8 mouse cellular contexts compared by ENCODE assay signal in genomic region chr17:8284254-8284661, GRCm38 (mm10). TPM values are rescaled to one million over a fixed set of nuclear protein-coding genes. Genes with fewer than 3 reads are reported as not detected.
DNase-seq lines count a peak whose midpoint lies in the region; ATAC-seq and TF ChIP-seq lines count a peak whose summit lies in the region.

No protein-coding gene starts in this region.

- peak overlapping the region; percentile 81 for H3K4me3 ChIP-seq in embryonic fibroblast, embryonic 13.5 days (ENCODE audit: insufficient read depth, low read length)
- peak overlapping the region; percentile 76 for H3K4me3 ChIP-seq in heart, embryonic 10.5 days
- H3K4me3 ChIP-seq in limb, embryonic 15.5 days: peak overlapping the region; percentile 83
- H3K4me3 ChIP-seq in midbrain, embryonic 13.5 days (replicated peaks): peak overlapping the region; percentile 93
- H3K4me3 ChIP-seq in stomach, postnatal 0 days (ENCODE audit: low read depth, low read length): peak overlapping the region; percentile 87

- TF ChIP-seq POLR2A in embryonic fibroblast, embryonic 13.5 days (IDR thresholded peaks at IDR 0.05; ENCODE audit: low read depth, low read length): no peak

- H3K9ac ChIP-seq in limb, embryonic 15.5 days: peak overlapping the region; percentile 85
- H3K9ac ChIP-seq in midbrain, embryonic 13.5 days (replicated peaks): peak overlapping the region; percentile 86
- peak overlapping the region; percentile 82 for H3K9ac ChIP-seq in stomach, postnatal 0 days (ENCODE audit: low read length)

- H3K27me3 ChIP-seq in heart, embryonic 10.5 days (ENCODE audit: insufficient read depth, poor library complexity, severe bottlenecking): peaks cover 20% of the 10 kb centered on the region; the same call in 1 of the 2 replicates
- no peaks in the 10 kb centered on the region for H3K27me3 ChIP-seq in limb, embryonic 15.5 days
- H3K27me3 ChIP-seq in midbrain, embryonic 13.5 days: no peaks in the 10 kb centered on the region; the same call in 1 of the 2 replicates
- no peaks in the 10 kb centered on the region for H3K27me3 ChIP-seq in stomach, postnatal 0 days (ENCODE audit: control insufficient read depth, insufficient read depth, low read length)

- H3K27ac ChIP-seq in embryonic fibroblast, embryonic 13.5 days (ENCODE audit: insufficient read depth, low read length): no peak overlapping the region
- peak overlapping the region; percentile 98 for H3K27ac ChIP-seq in heart, embryonic 10.5 days
- peak overlapping the region; percentile 75; the same call in 1 of the 2 replicates for H3K27ac ChIP-seq in limb, embryonic 15.5 days
- H3K27ac ChIP-seq in midbrain, embryonic 13.5 days: peak overlapping the region; percentile 88; the same call in 1 of the 2 replicates
- peak overlapping the region; percentile 96 for H3K27ac ChIP-seq in stomach, postnatal 0 days (replicated peaks)

- TF ChIP-seq EP300 in stomach, postnatal 0 days (optimal IDR thresholded peaks at IDR 0.05): no peak

- H3K36me3 ChIP-seq in heart, embryonic 10.5 days: 0 out of 2 replicates have a peak, but pooled peaks cover under 1% of the 10 kb centered on the region
- peaks cover 3% of the 10 kb centered on the region; the same call in 1 of the 2 replicates for H3K36me3 ChIP-seq in limb, embryonic 15.5 days
- H3K36me3 ChIP-seq in midbrain, embryonic 13.5 days: peaks cover 5% of the 10 kb centered on the region; the same call in 1 of the 2 replicates
- no peaks in the 10 kb centered on the region for H3K36me3 ChIP-seq in stomach, postnatal 0 days (ENCODE audit: control insufficient read depth, insufficient read depth, low read length)

- H3K9me3 ChIP-seq in heart, embryonic 10.5 days: no peaks in the 10 kb centered on the region
- H3K9me3 ChIP-seq in limb, embryonic 15.5 days: no peaks in the 10 kb centered on the region
- H3K9me3 ChIP-seq in midbrain, embryonic 13.5 days: no peaks in the 10 kb centered on the region
- H3K9me3 ChIP-seq in stomach, postnatal 0 days (ENCODE audit: control insufficient read depth, low read length): no peaks in the 10 kb centered on the region

- no peak for TF ChIP-seq CTCF in embryonic fibroblast, embryonic 13.5 days (IDR thresholded peaks at IDR 0.05; ENCODE audit: borderline replicate concordance, insufficient read depth, low read length)
- TF ChIP-seq CTCF in stomach, postnatal 0 days (IDR thresholded peaks at IDR 0.05; ENCODE audit: low read depth): no peak

- under 1% methylated on average over 32 of the region's 32 CpGs for WGBS in heart, embryonic 10.5 days
- under 1% methylated on average over 32 of the region's 32 CpGs for WGBS in limb, embryonic 15.5 days
- under 1% methylated on average over 32 of the region's 32 CpGs for WGBS in midbrain, embryonic 13.5 days
- under 1% methylated on average over 32 of the region's 32 CpGs for WGBS in stomach, postnatal 0 days

- peak; percentile 27 for DNase-seq in left cerebral cortex, adult 18-20 months (ENCODE audit: low spot score in 2 of 2)
- no peak for DNase-seq in left cerebral cortex, adult 11 months (ENCODE audit: low spot score)
- DNase-seq in heart, embryonic 10.5 days (ENCODE audit: low spot score): peak; percentile 84
- DNase-seq in kidney, adult 8-10 months: peak; percentile 50 to 58
- DNase-seq in stomach, postnatal 0 days (ENCODE audit: low spot score): peak; percentile 52

- peak overlapping the region; percentile 83 for H3K4me2 ChIP-seq in limb, embryonic 15.5 days
- peak overlapping the region; percentile 99 for H3K4me2 ChIP-seq in midbrain, embryonic 13.5 days (replicated peaks)
- peak overlapping the region; percentile 100 for H3K4me2 ChIP-seq in stomach, postnatal 0 days (replicated peaks; ENCODE audit: low read depth)

- H3K4me1 ChIP-seq in embryonic fibroblast, embryonic 13.5 days (ENCODE audit: control insufficient read depth, insufficient read depth, low read length): no peaks in the 10 kb centered on the region
- 0 out of 2 replicates have a peak, but pooled peaks cover 12% of the 10 kb centered on the region for H3K4me1 ChIP-seq in heart, embryonic 10.5 days
- peaks cover 11% of the 10 kb centered on the region for H3K4me1 ChIP-seq in limb, embryonic 15.5 days
- peaks cover 21% of the 10 kb centered on the region for H3K4me1 ChIP-seq in midbrain, embryonic 13.5 days (replicated peaks)
- no peaks in the 10 kb centered on the region; the same call in 1 of the 2 replicates for H3K4me1 ChIP-seq in stomach, postnatal 0 days (replicated peaks; ENCODE audit: control insufficient read depth, insufficient read depth)

- ATAC-seq in limb, embryonic 15.5 days (ENCODE audit: insufficient number of reproducible peaks, low FRiP score, low TSS enrichment, low read depth): peak; percentile 5; the same call in 1 of the 2 replicates
- peak; percentile 4; the same call in 1 of the 2 replicates for ATAC-seq in midbrain, embryonic 13.5 days
- ATAC-seq in stomach, postnatal 0 days (ENCODE audit: low FRiP score, low TSS enrichment): peak; percentile 5; the same call in 1 of the 2 replicates

RNA-seq across cellular contexts. Expression of gene Mpc1, which starts 1.6 kb away (rescaled TPM):
- total RNA-seq in left cerebral cortex, adult 18-20 months (2021): 100 to 1,000 TPM; 161 to 169 TPM
- 53.0 and 79.3 TPM in 2 replicates for polyA plus RNA-seq in embryonic fibroblast, embryonic 13.5 days (2011; ENCODE audit: insufficient read length, low read depth, missing spikeins)
- 96.2 and 144 TPM in 2 replicates for polyA plus RNA-seq in heart, embryonic 10.5 days (2016; fragmentation: Nextera tagmentation; extraction: Ambion mirVana)
- polyA plus RNA-seq in limb, embryonic 15.5 days (2015; fragmentation: Nextera tagmentation; extraction: Ambion mirVana): 156 and 164 TPM in 2 replicates
- 192 and 196 TPM in 2 replicates for polyA plus RNA-seq in midbrain, embryonic 13.5 days (2015; fragmentation: Nextera tagmentation; extraction: Ambion mirVana)
- 292 and 304 TPM in 2 replicates for polyA plus RNA-seq in stomach, postnatal 0 days (2015; fragmentation: Nextera tagmentation; extraction: Ambion mirVana)

RNA-seq across cellular contexts. Expression of gene Sft2d1, which starts 26.6 kb away (rescaled TPM):
- 10 to 100 TPM; 62.1 to 63.8 TPM for total RNA-seq in left cerebral cortex, adult 18-20 months (2021)
- polyA plus RNA-seq in embryonic fibroblast, embryonic 13.5 days (2011; ENCODE audit: insufficient read length, low read depth, missing spikeins): 47.3 and 56.3 TPM in 2 replicates
- 79.4 and 85.3 TPM in 2 replicates for polyA plus RNA-seq in heart, embryonic 10.5 days (2016; fragmentation: Nextera tagmentation; extraction: Ambion mirVana)
- 69.3 and 71.1 TPM in 2 replicates for polyA plus RNA-seq in limb, embryonic 15.5 days (2015; fragmentation: Nextera tagmentation; extraction: Ambion mirVana)
- 153 and 155 TPM in 2 replicates for polyA plus RNA-seq in midbrain, embryonic 13.5 days (2015; fragmentation: Nextera tagmentation; extraction: Ambion mirVana)
- 96.2 and 104 TPM in 2 replicates for polyA plus RNA-seq in stomach, postnatal 0 days (2015; fragmentation: Nextera tagmentation; extraction: Ambion mirVana)

RNA-seq across cellular contexts. Expression of gene Ccr6, which starts 48.4 kb away (rescaled TPM):
- under 1 TPM in 1 of 2 experiments, not detected in 1; 0.46 TPM for total RNA-seq in left cerebral cortex, adult 18-20 months (2021)
- not detected in 2 replicates for polyA plus RNA-seq in embryonic fibroblast, embryonic 13.5 days (2011; ENCODE audit: insufficient read length, low read depth, missing spikeins)
- not detected in 2 replicates for polyA plus RNA-seq in heart, embryonic 10.5 days (2016; fragmentation: Nextera tagmentation; extraction: Ambion mirVana)
- not detected in 2 replicates for polyA plus RNA-seq in limb, embryonic 15.5 days (2015; fragmentation: Nextera tagmentation; extraction: Ambion mirVana)
- polyA plus RNA-seq in midbrain, embryonic 13.5 days (2015; fragmentation: Nextera tagmentation; extraction: Ambion mirVana): not detected in 2 replicates
- 0.13 and 0.17 TPM in 2 replicates for polyA plus RNA-seq in stomach, postnatal 0 days (2015; fragmentation: Nextera tagmentation; extraction: Ambion mirVana)

RNA-seq across cellular contexts. Expression of gene Prr18, which starts 53.0 kb away (rescaled TPM):
- 10 to 100 TPM; 14.0 to 17.9 TPM for total RNA-seq in left cerebral cortex, adult 18-20 months (2021)
- polyA plus RNA-seq in embryonic fibroblast, embryonic 13.5 days (2011; ENCODE audit: insufficient read length, low read depth, missing spikeins): not detected in 2 replicates
- 0.07 and 0.11 TPM in 2 replicates for polyA plus RNA-seq in heart, embryonic 10.5 days (2016; fragmentation: Nextera tagmentation; extraction: Ambion mirVana)
- polyA plus RNA-seq in limb, embryonic 15.5 days (2015; fragmentation: Nextera tagmentation; extraction: Ambion mirVana): 0.09 and 0.24 TPM in 2 replicates
- 7.9 and 9.1 TPM in 2 replicates for polyA plus RNA-seq in midbrain, embryonic 13.5 days (2015; fragmentation: Nextera tagmentation; extraction: Ambion mirVana)
- 0.50 and 0.62 TPM in 2 replicates for polyA plus RNA-seq in stomach, postnatal 0 days (2015; fragmentation: Nextera tagmentation; extraction: Ambion mirVana)
